Mouse (Mus musculus): ENCODE results near the gene Rbm17. TPM values are rescaled to one million over a fixed set of nuclear protein-coding genes. Genes with fewer than 3 reads are reported as not detected.

Gene Rbm17
- polyA plus RNA-seq, 1 experiment from 2014 or later = 79.8 TPM

GRCm38 (mm10) chr2:11587996-11588395 is 16.0 kb downstream of the Rbm17 start:
- H3K4me1 ChIP-seq (replicated peaks) = no peaks in the 10 kb centered on the region
- WGBS = 80% methylated on average over 4 of the region's 4 CpGs
- H3K9ac ChIP-seq = no peak overlapping the region
- no peak for ATAC-seq (replicated peaks; ENCODE audit: insufficient number of reproducible peaks, insufficient read depth, low FRiP score, low read depth)
- no peak overlapping the region for H3K4me2 ChIP-seq
- no peaks in the 10 kb centered on the region for H3K9me3 ChIP-seq (replicated peaks)
- H3K36me3 ChIP-seq = peaks cover 93% of the 10 kb centered on the region
- H3K27me3 ChIP-seq = no peaks in the 10 kb centered on the region
- no peak overlapping the region for H3K4me3 ChIP-seq
- H3K27ac ChIP-seq = no peak overlapping the region

GRCm38 (mm10) chr2:11579399-11579798 is 24.6 kb downstream of the Rbm17 start:
- Histone ChIP-seq H3K36me3 (peaks cover 14% of the 10 kb centered on the region), H3K27me3 (no peaks in the 10 kb centered on the region), H3K9me3 (replicated peaks) (no peaks in the 10 kb centered on the region), H3K4me3 (no peak overlapping the region), H3K4me2 (no peak overlapping the region), H3K27ac (no peak overlapping the region), H3K4me1 (replicated peaks) (no peaks in the 10 kb centered on the region), H3K9ac (no peak overlapping the region)
- 90% methylated on average over 4 of the region's 4 CpGs for WGBS
- no peak for ATAC-seq (replicated peaks; ENCODE audit: insufficient number of reproducible peaks, insufficient read depth, low FRiP score, low read depth)

- no peak overlapping the region for H3K4me2 ChIP-seq
- H3K4me3 ChIP-seq = no peak overlapping the region
- 82% methylated on average over 6 of the region's 6 CpGs for WGBS
- H3K27me3 ChIP-seq = no peaks in the 10 kb centered on the region
- no peak overlapping the region for H3K9ac ChIP-seq
- H3K27ac ChIP-seq = no peak overlapping the region
- H3K4me1 ChIP-seq (replicated peaks) = no peaks in the 10 kb centered on the region
- ATAC-seq (replicated peaks; ENCODE audit: insufficient number of reproducible peaks, insufficient read depth, low FRiP score, low read depth) = no peak
- peaks cover 5% of the 10 kb centered on the region; the same call in 1 of the 2 replicates for H3K36me3 ChIP-seq
- no peaks in the 10 kb centered on the region for H3K9me3 ChIP-seq (replicated peaks)
Measured at GRCm38 (mm10) chr2:11578187-11578586, 25.8 kb downstream of the Rbm17 start.

GRCm38 (mm10) chr2:11573684-11574083 is 30.3 kb downstream of the Rbm17 start:
- WGBS = 96% methylated on average over 1 of the region's 1 CpGs
- no peaks in the 10 kb centered on the region for H3K4me1 ChIP-seq (replicated peaks)
- no peaks in the 10 kb centered on the region for H3K36me3 ChIP-seq
- no peak overlapping the region for H3K4me2 ChIP-seq
- no peak overlapping the region for H3K27ac ChIP-seq
- no peaks in the 10 kb centered on the region for H3K27me3 ChIP-seq
- H3K9me3 ChIP-seq (replicated peaks) = no peaks in the 10 kb centered on the region
- ATAC-seq (replicated peaks; ENCODE audit: insufficient number of reproducible peaks, insufficient read depth, low FRiP score, low read depth) = no peak
- H3K9ac ChIP-seq = no peak overlapping the region
- H3K4me3 ChIP-seq = no peak overlapping the region

DNA sequence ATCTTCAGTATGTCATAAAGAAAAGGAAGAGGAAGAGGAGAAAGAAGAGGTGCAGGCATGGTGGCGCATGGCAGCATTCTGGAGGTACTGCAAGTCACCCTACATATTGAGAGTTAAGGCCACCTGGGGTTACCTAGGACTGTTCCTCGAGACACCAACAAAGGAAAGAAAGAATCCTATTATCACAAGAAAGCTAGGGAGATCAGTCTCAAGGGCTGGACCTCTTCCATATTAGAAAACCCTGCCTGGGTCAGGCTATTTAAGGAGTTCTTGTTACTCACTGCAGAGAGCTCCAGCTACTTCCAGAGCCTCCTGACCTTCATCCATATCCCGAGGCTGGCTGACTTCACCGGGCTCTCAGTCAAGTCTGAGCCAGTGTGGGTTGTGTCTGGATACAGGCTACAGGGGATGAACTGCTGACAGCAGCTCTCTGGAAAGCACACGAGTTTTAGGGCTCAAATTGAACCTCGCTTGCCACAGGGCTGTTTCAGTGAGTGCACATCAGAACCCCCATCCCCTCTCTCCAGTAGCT is 32.9 kb downstream of the Rbm17 start:
- H3K9ac ChIP-seq = no peak overlapping the region
- H3K4me1 ChIP-seq (replicated peaks) = no peaks in the 10 kb centered on the region
- no peaks in the 10 kb centered on the region for H3K36me3 ChIP-seq
- no peaks in the 10 kb centered on the region for H3K9me3 ChIP-seq (replicated peaks)
- 39% methylated on average over 6 of the region's 6 CpGs for WGBS
- H3K4me3 ChIP-seq = no peak overlapping the region
- ATAC-seq (replicated peaks; ENCODE audit: insufficient number of reproducible peaks, insufficient read depth, low FRiP score, low read depth) = 0 out of 2 replicates have a peak, but pooled peaks have one; percentile 35
- H3K4me2 ChIP-seq = no peak overlapping the region
- no peak overlapping the region for H3K27ac ChIP-seq
- H3K27me3 ChIP-seq = no peaks in the 10 kb centered on the region

GRCm38 (mm10) chr2:11568471-11568870 is 35.5 kb downstream of the Rbm17 start:
- H3K4me2 ChIP-seq = no peak overlapping the region
- WGBS = 70% methylated on average over 7 of the region's 7 CpGs
- H3K27me3 ChIP-seq = no peaks in the 10 kb centered on the region
- ATAC-seq (replicated peaks; ENCODE audit: insufficient number of reproducible peaks, insufficient read depth, low FRiP score, low read depth) = no peak
- no peak overlapping the region for H3K9ac ChIP-seq
- no peaks in the 10 kb centered on the region for H3K36me3 ChIP-seq
- H3K4me3 ChIP-seq = no peak overlapping the region
- H3K9me3 ChIP-seq (replicated peaks) = no peaks in the 10 kb centered on the region
- no peak overlapping the region for H3K27ac ChIP-seq
- H3K4me1 ChIP-seq (replicated peaks) = no peaks in the 10 kb centered on the region

DNA sequence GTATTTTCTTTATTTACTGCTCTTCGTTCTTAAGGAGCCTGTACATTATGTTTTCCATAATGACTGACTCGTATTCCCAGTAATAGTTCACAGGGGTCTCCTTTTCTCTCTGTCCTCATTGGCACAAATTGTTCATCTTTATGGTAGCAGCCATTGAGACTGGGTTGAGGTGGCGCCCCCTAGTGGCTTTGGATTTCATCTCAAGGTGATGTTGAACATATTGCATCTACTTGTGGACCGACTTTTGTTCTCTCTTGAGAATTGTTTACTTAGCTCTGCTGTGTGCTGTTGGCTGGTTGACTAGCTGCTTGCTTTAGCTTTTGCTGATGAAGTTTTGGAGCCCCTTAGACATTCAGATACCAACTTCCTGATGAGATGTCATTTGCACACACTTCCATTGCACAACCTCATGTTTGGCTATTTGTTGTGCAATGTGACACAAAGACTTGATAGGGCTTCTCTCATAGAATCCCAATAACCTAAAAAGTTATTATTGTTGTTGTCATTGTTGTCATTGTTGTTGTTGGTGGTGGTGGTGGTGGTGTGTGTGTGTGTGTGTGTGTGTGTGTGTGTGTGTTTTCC is 36.1 kb downstream of the Rbm17 start:
- Histone ChIP-seq H3K4me3 (no peak overlapping the region), H3K9me3 (replicated peaks) (no peaks in the 10 kb centered on the region), H3K4me1 (replicated peaks) (no peaks in the 10 kb centered on the region), H3K27ac (no peak overlapping the region), H3K4me2 (no peak overlapping the region), H3K9ac (no peak overlapping the region), H3K27me3 (no peaks in the 10 kb centered on the region), H3K36me3 (no peaks in the 10 kb centered on the region)
- no peak for ATAC-seq (replicated peaks; ENCODE audit: insufficient number of reproducible peaks, insufficient read depth, low FRiP score, low read depth)
- WGBS = 60% methylated on average over 4 of the region's 4 CpGs

DNA sequence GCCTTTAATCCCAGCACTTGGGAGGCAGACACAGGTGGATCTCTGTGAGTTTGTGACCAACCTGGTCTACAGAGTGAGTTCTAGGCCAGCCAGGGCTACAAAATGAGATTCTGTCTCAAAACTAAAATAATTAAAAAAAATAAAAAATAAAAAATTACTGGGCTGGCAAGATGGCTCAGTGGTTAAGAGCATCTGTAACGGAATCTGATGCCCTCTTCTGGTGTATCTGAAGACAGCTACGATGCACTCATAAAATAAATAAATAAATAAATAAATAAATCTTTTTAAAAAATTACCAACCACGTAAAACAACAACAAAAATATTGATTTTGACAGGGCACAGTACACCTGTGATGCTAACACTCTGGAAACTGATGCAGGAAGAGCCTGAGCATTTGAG is 37.1 kb downstream of the Rbm17 start:
- Histone ChIP-seq H3K4me2 (no peak overlapping the region), H3K9me3 (replicated peaks) (no peaks in the 10 kb centered on the region), H3K4me1 (replicated peaks) (no peaks in the 10 kb centered on the region), H3K9ac (no peak overlapping the region), H3K36me3 (no peaks in the 10 kb centered on the region), H3K27ac (no peak overlapping the region), H3K27me3 (no peaks in the 10 kb centered on the region), H3K4me3 (no peak overlapping the region)
- WGBS = 80% methylated on average over 3 of the region's 3 CpGs
- no peak for ATAC-seq (replicated peaks; ENCODE audit: insufficient number of reproducible peaks, insufficient read depth, low FRiP score, low read depth)

DNA sequence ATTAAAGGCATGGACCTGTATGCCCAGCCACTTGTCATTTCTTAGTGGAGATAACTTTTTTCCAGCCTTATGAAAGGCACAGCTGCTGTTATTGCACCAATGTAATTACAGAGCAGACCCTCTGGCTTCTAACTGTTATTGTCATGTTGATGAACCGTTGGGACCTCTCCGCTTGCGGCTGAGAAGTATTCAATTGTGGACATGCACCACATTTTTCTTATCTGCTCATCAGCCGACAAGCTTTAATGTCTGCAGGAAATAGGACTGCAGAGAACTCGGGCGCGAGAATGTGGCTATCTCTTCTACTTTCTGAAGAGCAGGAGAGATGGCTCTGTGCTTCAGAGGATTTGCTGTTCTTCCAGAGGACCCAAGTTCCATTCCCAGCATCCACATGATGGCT is 37.7 kb downstream of the Rbm17 start:
- H3K4me1 ChIP-seq (replicated peaks) = no peaks in the 10 kb centered on the region
- no peak overlapping the region for H3K4me2 ChIP-seq
- H3K27me3 ChIP-seq = no peaks in the 10 kb centered on the region
- ATAC-seq (replicated peaks; ENCODE audit: insufficient number of reproducible peaks, insufficient read depth, low FRiP score, low read depth) = no peak
- no peaks in the 10 kb centered on the region for H3K36me3 ChIP-seq
- no peak overlapping the region for H3K4me3 ChIP-seq
- no peak overlapping the region for H3K9ac ChIP-seq
- H3K27ac ChIP-seq = no peak overlapping the region
- H3K9me3 ChIP-seq (replicated peaks) = no peaks in the 10 kb centered on the region
- 50% methylated on average over 7 of the region's 7 CpGs for WGBS

GRCm38 (mm10) chr2:11564768-11565167 is 39.2 kb downstream of the Rbm17 start:
- Histone ChIP-seq H3K36me3 (no peaks in the 10 kb centered on the region), H3K9me3 (replicated peaks) (no peaks in the 10 kb centered on the region), H3K27me3 (no peaks in the 10 kb centered on the region), H3K4me2 (no peak overlapping the region), H3K4me1 (replicated peaks) (no peaks in the 10 kb centered on the region), H3K4me3 (no peak overlapping the region), H3K27ac (no peak overlapping the region), H3K9ac (no peak overlapping the region)
- 83% methylated on average over 6 of the region's 6 CpGs for WGBS
- no peak for ATAC-seq (replicated peaks; ENCODE audit: insufficient number of reproducible peaks, insufficient read depth, low FRiP score, low read depth)

GRCm38 (mm10) chr2:11563256-11563655 is 40.7 kb downstream of the Rbm17 start:
- 89% methylated on average over 17 of the region's 17 CpGs for WGBS
- Histone ChIP-seq H3K4me2 (no peak overlapping the region), H3K4me3 (no peak overlapping the region), H3K9me3 (replicated peaks) (no peaks in the 10 kb centered on the region), H3K9ac (no peak overlapping the region), H3K36me3 (no peaks in the 10 kb centered on the region), H3K27me3 (no peaks in the 10 kb centered on the region), H3K4me1 (replicated peaks) (no peaks in the 10 kb centered on the region), H3K27ac (no peak overlapping the region)
- no peak for ATAC-seq (replicated peaks; ENCODE audit: insufficient number of reproducible peaks, insufficient read depth, low FRiP score, low read depth)

DNA sequence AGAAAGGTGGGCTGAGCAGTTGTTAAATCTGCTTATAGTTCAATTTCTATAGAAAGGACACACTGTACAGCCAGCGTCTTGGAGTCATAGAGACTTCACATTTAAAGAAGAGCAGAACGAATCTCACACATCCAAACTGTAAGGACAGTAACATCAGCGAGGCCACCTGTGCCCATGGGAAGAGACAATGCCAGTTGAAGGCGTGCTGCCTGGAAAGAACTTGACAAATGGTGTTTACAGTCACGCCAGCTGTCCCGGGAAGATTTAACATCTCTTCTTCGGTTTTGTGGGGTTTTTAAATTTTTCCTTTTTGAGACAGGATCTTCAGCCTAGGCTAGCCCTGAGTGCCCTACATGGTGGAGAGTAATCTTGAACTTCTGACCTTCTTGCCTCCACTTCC is 45.3 kb downstream of the Rbm17 start:
- Histone ChIP-seq H3K4me3 (no peak overlapping the region), H3K4me1 (replicated peaks) (peaks cover 4% of the 10 kb centered on the region), H3K9me3 (replicated peaks) (no peaks in the 10 kb centered on the region), H3K27ac (no peak overlapping the region), H3K36me3 (no peaks in the 10 kb centered on the region), H3K9ac (no peak overlapping the region), H3K4me2 (no peak overlapping the region), H3K27me3 (no peaks in the 10 kb centered on the region)
- no peak for ATAC-seq (replicated peaks; ENCODE audit: insufficient number of reproducible peaks, insufficient read depth, low FRiP score, low read depth)
- 76% methylated on average over 7 of the region's 7 CpGs for WGBS
